In genomic region chr5:123151077-123151476, GRCm38 (mm10) we compare ENCODE assay signal across 8 mouse cellular contexts. TPM values are rescaled to one million over a fixed set of nuclear protein-coding genes. Genes with fewer than 3 reads are reported as not detected.
A peak's percentile ranks its signal among the peaks of the same experiment; 100 is the strongest.
DNase-seq lines count a peak whose midpoint lies in the region; ATAC-seq lines count a peak whose summit lies in the region.

No protein-coding gene starts in this region.

- peak; percentile 75 for DNase-seq in layer of hippocampus, adult 9-11 months
- DNase-seq in layer of hippocampus, adult 9-10 months (ENCODE audit: low spot score), result no peak
- DNase-seq in kidney, postnatal 4 days, result peak; percentile 52 to 64
- DNase-seq in thymus, postnatal 14 days, result peak; percentile 82
- DNase-seq in frontal cortex, postnatal 14 days (ENCODE audit: low spot score in 2 of 2), result no peak
- DNase-seq in gastrocnemius, postnatal 10 days, result no peak

- H3K4me1 ChIP-seq in forebrain, embryonic 16.5 days (replicated peaks; ENCODE audit: control insufficient read depth, insufficient read depth, low read length), result peaks cover 39% of the 10 kb centered on the region
- peaks cover 44% of the 10 kb centered on the region for H3K4me1 ChIP-seq in midbrain, embryonic 12.5 days

- H3K27ac ChIP-seq in forebrain, embryonic 16.5 days (ENCODE audit: low read length), result no peak overlapping the region
- H3K27ac ChIP-seq in midbrain, embryonic 12.5 days (replicated peaks), result no peak overlapping the region

- H3K4me3 ChIP-seq in forebrain, embryonic 16.5 days (replicated peaks; ENCODE audit: low read length), result peak overlapping the region; percentile 43
- H3K4me3 ChIP-seq in midbrain, embryonic 12.5 days, result peak overlapping the region; percentile 40

- H3K9ac ChIP-seq in forebrain, embryonic 16.5 days (replicated peaks; ENCODE audit: low read depth, low read length), result peak overlapping the region; percentile 31; the same call in 1 of the 2 replicates
- H3K9ac ChIP-seq in midbrain, embryonic 12.5 days (replicated peaks), result peak overlapping the region; percentile 39; the same call in 1 of the 2 replicates

- H3K36me3 ChIP-seq in forebrain, embryonic 16.5 days (ENCODE audit: control insufficient read depth, insufficient read depth), result peaks cover 20% of the 10 kb centered on the region
- H3K36me3 ChIP-seq in midbrain, embryonic 12.5 days, result peaks cover 74% of the 10 kb centered on the region

- peak overlapping the region; percentile 68 for H3K4me2 ChIP-seq in forebrain, embryonic 16.5 days (ENCODE audit: low read length)
- H3K4me2 ChIP-seq in midbrain, embryonic 12.5 days (replicated peaks), result peak overlapping the region; percentile 54

- ATAC-seq in forebrain, embryonic 16.5 days, result 0 out of 2 replicates have a peak, but pooled peaks have one; percentile 14
- no peak for ATAC-seq in midbrain, embryonic 12.5 days (ENCODE audit: low FRiP score, low read depth)

- WGBS in forebrain, embryonic 16.5 days, result 35% methylated on average over 7 of the region's 7 CpGs
- 47% methylated on average over 7 of the region's 7 CpGs for WGBS in midbrain, embryonic 12.5 days

- no peaks in the 10 kb centered on the region for H3K9me3 ChIP-seq in forebrain, embryonic 16.5 days (ENCODE audit: control insufficient read depth, low read length)
- H3K9me3 ChIP-seq in midbrain, embryonic 12.5 days, result no peaks in the 10 kb centered on the region

- H3K27me3 ChIP-seq in forebrain, embryonic 16.5 days (replicated peaks; ENCODE audit: control insufficient read depth, insufficient read depth, low read length), result no peaks in the 10 kb centered on the region
- H3K27me3 ChIP-seq in midbrain, embryonic 12.5 days, result no peaks in the 10 kb centered on the region

RNA-seq across cellular contexts. Expression of gene Setd1b, which starts 9.1 kb away (rescaled TPM):
- 12.5 TPM in 2 replicates for polyA plus RNA-seq in forebrain, embryonic 16.5 days (2015; fragmentation: Nextera tagmentation; extraction: Ambion mirVana)
- 13.1 and 13.2 TPM in 2 replicates for polyA plus RNA-seq in midbrain, embryonic 12.5 days (2016; fragmentation: Nextera tagmentation; extraction: Ambion mirVana)
- total RNA-seq in gastrocnemius, postnatal 10 days (2021), result 10 to 100 TPM; 11.0 to 17.1 TPM

RNA-seq across cellular contexts. Expression of gene Psmd9, which starts 18.1 kb away (rescaled TPM):
- 83.1 and 86.0 TPM in 2 replicates for polyA plus RNA-seq in forebrain, embryonic 16.5 days (2015; fragmentation: Nextera tagmentation; extraction: Ambion mirVana)
- polyA plus RNA-seq in midbrain, embryonic 12.5 days (2016; fragmentation: Nextera tagmentation; extraction: Ambion mirVana), result 64.5 and 75.4 TPM in 2 replicates
- 10 to 100 TPM; 19.6 to 20.0 TPM for total RNA-seq in gastrocnemius, postnatal 10 days (2021)

RNA-seq across cellular contexts. Expression of gene Rhof, which starts 18.6 kb away (rescaled TPM):
- 15.8 and 18.7 TPM in 2 replicates for polyA plus RNA-seq in forebrain, embryonic 16.5 days (2015; fragmentation: Nextera tagmentation; extraction: Ambion mirVana)
- 1.9 and 2.4 TPM in 2 replicates for polyA plus RNA-seq in midbrain, embryonic 12.5 days (2016; fragmentation: Nextera tagmentation; extraction: Ambion mirVana)
- total RNA-seq in gastrocnemius, postnatal 10 days (2021), result 1 to 10 TPM in 1 of 2 experiments, under 1 TPM in 1; 0.68 to 1.4 TPM

RNA-seq across cellular contexts. Expression of gene Hpd, which starts 31.4 kb away (rescaled TPM):
- polyA plus RNA-seq in forebrain, embryonic 16.5 days (2015; fragmentation: Nextera tagmentation; extraction: Ambion mirVana), result not detected in 2 replicates
- not detected in 2 replicates for polyA plus RNA-seq in midbrain, embryonic 12.5 days (2016; fragmentation: Nextera tagmentation; extraction: Ambion mirVana)
- under 1 TPM in 1 of 2 experiments, not detected in 1; 0.61 TPM for total RNA-seq in gastrocnemius, postnatal 10 days (2021)

Comparison
In these comparisons a context has a peak if more than half of its experiments do, and no peak if none do; other contexts are left out.
1. DNase-seq: peak in layer of hippocampus, adult 9-11 months (single experiment), kidney, postnatal 4 days (2 of 2) and thymus, postnatal 14 days (single experiment); none in layer of hippocampus, adult 9-10 months (single experiment), frontal cortex, postnatal 14 days (0 of 2) and gastrocnemius, postnatal 10 days (single experiment).